Mouse (Mus musculus): Measurements from ENCODE around the gene B230104I21Rik.

DNA sequence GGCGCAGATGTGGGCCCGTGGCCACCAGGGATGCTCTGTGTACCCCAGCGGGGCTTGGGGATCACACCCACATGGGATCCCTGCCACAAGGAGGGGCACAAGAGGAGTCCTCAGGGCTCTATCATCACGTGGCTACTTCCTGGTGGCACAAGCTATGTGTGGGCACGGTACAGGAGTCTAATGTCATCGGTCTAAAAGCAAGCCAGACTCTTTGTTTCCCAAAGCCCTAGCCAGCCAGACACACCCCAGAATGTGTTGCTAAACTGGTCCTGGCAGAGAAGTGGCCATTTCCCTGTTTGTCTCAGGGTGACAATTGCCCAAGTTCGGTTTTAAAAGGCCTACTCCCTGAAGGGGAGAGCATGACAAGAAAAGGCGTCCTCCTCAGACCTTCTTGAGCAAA is 2.6 kb upstream of the B230104I21Rik start:
- TF ChIP-seq CTCF (IDR thresholded peaks at IDR 0.05) (no peak; the same call in 1 of the 2 replicates), EP300 (IDR thresholded peaks at IDR 0.05) (0 out of 2 replicates have a peak, but pooled peaks have one; percentile 16)
